Mouse (Mus musculus) intestine, embryonic 16.5 days (tissue): ENCODE measurements around the gene Cox7a2l. TPM values are rescaled to one million over a fixed set of nuclear protein-coding genes. Genes with fewer than 3 reads are reported as not detected.

ENCODE experiments used
- ATAC-seq: fragments of 200-750 bp; cut with Nextera tagmentation; 2 replicates; pipeline ENCODE4 v1.8.0; 2017; ENCODE audit warnings: moderate TSS enrichment, moderate library complexity
- H3K27ac ChIP-seq: fragments of 300-500 bp; sonication (generic); 2 replicates; pipeline ENCODE4 v1.5.1; 2014; ENCODE audit warnings: mild to moderate bottlenecking, low read length
- H3K27me3 ChIP-seq: fragments of 300-500 bp; sonication (generic); replicated peaks from 2 replicates; pipeline ENCODE4 v1.6.1; 2014; ENCODE audit warnings: low read length, control low read depth, mixed read lengths; ENCODE audit not compliant: control insufficient read depth, insufficient read depth
- H3K36me3 ChIP-seq: fragments of 300-500 bp; sonication (generic); 2 replicates; pipeline ENCODE4 v1.6.1; 2014; ENCODE audit warnings: low read length, control low read depth; ENCODE audit not compliant: control insufficient read depth, insufficient read depth
- H3K4me1 ChIP-seq: fragments of 300-500 bp; sonication (generic); 2 replicates; pipeline ENCODE4 v1.6.1; 2014; ENCODE audit warnings: low read length, control low read depth, mixed read lengths; ENCODE audit not compliant: control insufficient read depth, insufficient read depth
- H3K4me2 ChIP-seq: fragments of 300-500 bp; sonication (generic); 2 replicates; pipeline ENCODE4 v1.6.1; 2014; ENCODE audit warnings: low read depth, low read length, control low read depth
- H3K4me3 ChIP-seq: fragments of 300-500 bp; sonication (generic); 2 replicates; pipeline ENCODE4 v1.5.1; 2014; ENCODE audit warnings: mild to moderate bottlenecking, low read length
- H3K9ac ChIP-seq: fragments of 300-500 bp; sonication (generic); 2 replicates; pipeline ENCODE4 v1.6.1; 2014; ENCODE audit warnings: low read depth, low read length
- H3K9me3 ChIP-seq: fragments of 300-500 bp; sonication (generic); 2 replicates; pipeline ENCODE4 v1.6.1; 2016; ENCODE audit warnings: low read length, control low read depth; ENCODE audit not compliant: control insufficient read depth
- WGBS: fragments of 180-500 bp; shearing (Covaris S2); extraction: QIAGEN DNeasy Blood & Tissue Kit; methylation state at CpG from one replicate; pipeline ENCODE4 v1.1.7; 2014; 5-methylcytosine and 5-hydroxymethylcytosine counted together
- polyA plus RNA-seq: library from polyadenylated mRNA; unstranded; fragments of >200 nt; fragmentation: Nextera tagmentation; extraction: Ambion mirVana; gene quantifications from 2 replicates; pipeline ENCODE4 v1.2.1, GENCODE M21; 2015

Cox7a2l gene
- polyA plus RNA-seq, 1 experiment from 2014 or later: 189 TPM

DNA sequence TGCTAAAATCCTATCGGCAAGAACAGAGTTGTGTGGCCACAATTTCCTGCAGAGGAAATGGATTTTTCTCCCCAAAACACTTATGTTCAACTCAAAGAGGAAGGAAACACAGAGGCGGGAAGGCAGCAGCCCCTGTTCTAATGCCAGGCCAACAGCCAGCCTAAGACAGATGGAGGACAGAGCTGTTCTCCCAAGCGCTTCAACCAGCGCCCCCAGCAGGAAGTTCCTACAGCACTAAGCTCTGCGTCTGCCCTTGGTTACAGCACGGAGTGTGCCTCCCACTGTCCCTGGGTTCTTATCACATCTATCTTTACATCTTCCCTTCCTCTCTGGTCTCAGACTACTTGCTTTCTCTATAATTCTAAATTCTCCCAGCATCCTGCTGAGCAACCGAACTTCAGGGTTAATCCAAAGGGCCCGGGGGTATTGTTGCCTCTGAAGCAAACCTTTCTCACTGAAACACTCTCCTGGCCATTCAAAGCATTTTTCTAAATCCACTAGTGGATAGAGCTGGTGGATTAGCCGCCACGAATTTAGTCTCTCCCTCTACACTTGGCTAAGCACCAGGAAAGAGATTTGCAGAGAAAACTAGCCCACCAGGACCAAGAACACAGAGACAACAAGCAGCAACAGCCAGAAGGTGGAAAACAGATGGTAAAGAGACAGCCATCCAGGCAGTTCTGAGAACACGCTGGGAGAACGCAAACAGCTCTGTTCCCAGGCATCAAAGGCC lies 31.5 kb upstream of the Cox7a2l start:
- Histone ChIP-seq H3K27ac (no peak overlapping the region), H3K36me3 (no peaks in the 10 kb centered on the region), H3K27me3 (peaks cover 5% of the 10 kb centered on the region; the same call in 1 of the 2 replicates), H3K4me1 (peaks cover 5% of the 10 kb centered on the region), H3K9me3 (no peaks in the 10 kb centered on the region), H3K4me3 (no peak overlapping the region), H3K9ac (no peak overlapping the region), H3K4me2 (no peak overlapping the region)
- ATAC-seq: no peak
- WGBS: 45% methylated on average over 12 of the region's 12 CpGs

DNA sequence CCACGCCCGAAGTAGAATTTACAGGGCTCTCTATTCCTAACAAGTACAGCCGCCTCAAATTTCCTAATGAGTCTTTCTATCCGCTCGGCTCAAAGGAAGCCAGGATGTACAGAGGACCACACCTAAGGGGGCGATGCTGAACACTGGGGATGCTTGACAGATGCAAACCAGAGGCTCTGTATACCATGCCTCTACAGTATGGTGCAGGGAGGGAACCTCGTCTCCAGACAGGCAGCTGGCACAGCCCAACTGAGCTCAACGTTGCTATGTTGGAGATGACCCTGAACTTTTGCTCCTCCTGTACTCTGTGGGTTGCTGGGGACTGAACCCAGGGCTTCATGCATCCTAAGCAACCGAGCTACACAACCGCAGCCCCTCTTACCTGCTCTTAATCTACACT lies 30.0 kb upstream of the Cox7a2l start:
- H3K36me3 ChIP-seq: no peaks in the 10 kb centered on the region
- no peaks in the 10 kb centered on the region for H3K9me3 ChIP-seq
- H3K4me1 ChIP-seq: peaks cover 5% of the 10 kb centered on the region
- WGBS: 53% methylated on average over 10 of the region's 10 CpGs
- H3K27me3 ChIP-seq: peaks cover 5% of the 10 kb centered on the region; the same call in 1 of the 2 replicates
- ATAC-seq: no peak
- no peak overlapping the region for H3K27ac ChIP-seq
- H3K4me2 ChIP-seq: no peak overlapping the region
- no peak overlapping the region for H3K9ac ChIP-seq
- H3K4me3 ChIP-seq: no peak overlapping the region

- Histone ChIP-seq H3K36me3 (no peaks in the 10 kb centered on the region), H3K9ac (peak overlapping the region; percentile 41), H3K4me2 (peak overlapping the region; percentile 56), H3K27me3 (peaks cover 5% of the 10 kb centered on the region; the same call in 1 of the 2 replicates), H3K4me1 (peaks cover 5% of the 10 kb centered on the region), H3K27ac (no peak overlapping the region), H3K9me3 (no peaks in the 10 kb centered on the region), H3K4me3 (peak overlapping the region; percentile 41)
- no peak for ATAC-seq
- WGBS: 11% methylated on average over 35 of the region's 35 CpGs
These were observed 28.9 kb upstream of the Cox7a2l start for GRCm38 (mm10) chr17:83545756-83546742.

- WGBS: 65% methylated on average over 6 of the region's 6 CpGs
- no peaks in the 10 kb centered on the region for H3K36me3 ChIP-seq
- ATAC-seq: no peak
These were observed 28.1 kb upstream of the Cox7a2l start for GRCm38 (mm10) chr17:83545259-83545658.

DNA sequence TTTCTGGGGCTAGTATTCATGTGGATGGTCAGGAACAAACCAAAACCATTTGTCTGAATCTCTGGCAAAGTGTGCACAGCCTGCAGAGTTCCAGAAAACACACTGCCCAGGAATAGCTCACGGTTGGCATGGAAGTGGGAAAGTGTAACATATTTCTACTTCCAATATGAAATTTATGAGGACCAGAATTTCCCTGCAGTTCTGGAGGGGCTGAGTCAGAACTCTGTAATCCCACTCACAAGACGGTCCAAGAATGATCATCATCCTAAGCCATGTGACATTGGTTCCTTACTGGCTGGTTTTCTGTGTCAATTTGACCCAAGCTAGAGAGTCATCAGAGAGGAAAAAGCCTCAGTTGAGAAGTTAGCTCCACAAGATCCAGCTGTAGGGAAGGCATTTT lies 25.3 kb upstream of the Cox7a2l start:
- Histone ChIP-seq H3K27ac (no peak overlapping the region), H3K36me3 (no peaks in the 10 kb centered on the region), H3K9me3 (no peaks in the 10 kb centered on the region), H3K9ac (no peak overlapping the region), H3K27me3 (peaks cover 2% of the 10 kb centered on the region; the same call in 1 of the 2 replicates), H3K4me3 (no peak overlapping the region), H3K4me1 (peaks cover 5% of the 10 kb centered on the region), H3K4me2 (no peak overlapping the region)
- no peak for ATAC-seq
- WGBS: 76% methylated on average over 2 of the region's 2 CpGs

More at GRCm38 (mm10) chr17:83545259-83545658, 28.1 kb upstream of the Cox7a2l start:
- no peak overlapping the region for H3K9ac ChIP-seq
- H3K27ac ChIP-seq: no peak overlapping the region
- H3K4me2 ChIP-seq: peak overlapping the region; percentile 56; the same call in 1 of the 2 replicates
- H3K4me1 ChIP-seq: peaks cover 5% of the 10 kb centered on the region
- H3K9me3 ChIP-seq: no peaks in the 10 kb centered on the region
- H3K27me3 ChIP-seq: peaks cover 5% of the 10 kb centered on the region; the same call in 1 of the 2 replicates
- H3K4me3 ChIP-seq: no peak overlapping the region; the same call in 1 of the 2 replicates

DNA sequence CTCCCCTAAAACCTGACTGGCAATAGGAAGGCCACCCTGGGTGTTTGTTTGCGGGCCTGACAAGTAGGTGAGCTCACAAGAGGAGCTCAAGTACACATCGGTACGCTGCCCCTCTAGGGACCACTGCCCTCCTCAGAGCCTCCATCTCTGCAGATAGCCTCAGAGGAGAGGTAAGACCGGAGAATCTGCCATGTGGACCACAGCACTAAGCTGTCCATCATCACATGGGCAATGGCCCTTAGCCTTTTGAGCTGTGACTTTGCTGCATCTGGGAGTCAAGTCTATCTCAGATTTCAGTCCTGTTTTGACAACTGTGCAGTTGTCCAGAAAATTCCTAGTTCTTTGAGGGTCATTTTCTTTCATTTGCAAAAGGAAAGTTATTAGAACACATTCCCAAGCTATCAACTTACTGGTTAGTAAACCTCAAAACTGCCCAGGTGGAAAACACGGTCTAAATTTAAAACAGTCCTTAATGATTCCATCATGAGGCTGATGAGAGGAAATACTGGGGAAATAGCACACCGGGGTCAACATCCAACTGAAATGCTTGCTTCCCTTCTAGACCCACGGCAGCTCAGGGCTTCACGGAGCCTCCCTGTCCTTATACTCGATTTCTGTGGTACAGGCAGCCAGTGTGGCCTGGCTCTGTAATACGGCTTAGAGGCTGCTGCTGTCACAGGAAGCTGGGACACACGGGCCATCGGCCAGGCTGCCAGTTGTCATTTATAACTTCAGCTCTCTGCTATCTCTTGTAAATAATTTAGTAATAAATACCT lies 22.3 kb upstream of the Cox7a2l start:
- Histone ChIP-seq H3K27me3 (no peaks in the 10 kb centered on the region), H3K9me3 (no peaks in the 10 kb centered on the region), H3K36me3 (no peaks in the 10 kb centered on the region), H3K4me3 (no peak overlapping the region), H3K27ac (no peak overlapping the region), H3K4me1 (no peaks in the 10 kb centered on the region), H3K4me2 (no peak overlapping the region), H3K9ac (no peak overlapping the region)
- ATAC-seq: no peak
- WGBS: 65% methylated on average over 12 of the region's 12 CpGs

DNA sequence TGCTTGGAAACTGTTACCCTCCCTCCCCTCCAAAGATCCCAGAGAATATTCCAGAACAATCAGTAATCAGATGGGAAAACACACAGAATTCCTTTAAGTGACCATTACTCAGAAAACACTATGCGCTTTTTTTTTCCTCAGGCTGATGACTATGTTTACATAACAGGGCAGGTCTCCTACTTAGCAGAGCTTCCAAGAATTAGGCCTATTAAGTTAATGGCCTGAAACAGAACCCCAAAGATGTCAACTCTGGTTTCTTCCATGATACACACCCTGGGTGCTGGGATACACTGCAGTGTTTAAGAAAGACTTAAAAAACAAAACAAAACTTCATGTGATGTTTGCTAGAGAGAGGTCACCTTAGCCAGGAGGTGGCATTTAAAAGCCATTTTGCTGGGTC lies 21.6 kb upstream of the Cox7a2l start:
- H3K4me2 ChIP-seq: no peak overlapping the region
- H3K9me3 ChIP-seq: no peaks in the 10 kb centered on the region
- WGBS: 46% methylated on average over 1 of the region's 1 CpGs
- H3K4me3 ChIP-seq: no peak overlapping the region
- no peak for ATAC-seq
- H3K36me3 ChIP-seq: no peaks in the 10 kb centered on the region
- no peak overlapping the region for H3K9ac ChIP-seq
- H3K27me3 ChIP-seq: no peaks in the 10 kb centered on the region
- H3K27ac ChIP-seq: no peak overlapping the region
- H3K4me1 ChIP-seq: no peaks in the 10 kb centered on the region

DNA sequence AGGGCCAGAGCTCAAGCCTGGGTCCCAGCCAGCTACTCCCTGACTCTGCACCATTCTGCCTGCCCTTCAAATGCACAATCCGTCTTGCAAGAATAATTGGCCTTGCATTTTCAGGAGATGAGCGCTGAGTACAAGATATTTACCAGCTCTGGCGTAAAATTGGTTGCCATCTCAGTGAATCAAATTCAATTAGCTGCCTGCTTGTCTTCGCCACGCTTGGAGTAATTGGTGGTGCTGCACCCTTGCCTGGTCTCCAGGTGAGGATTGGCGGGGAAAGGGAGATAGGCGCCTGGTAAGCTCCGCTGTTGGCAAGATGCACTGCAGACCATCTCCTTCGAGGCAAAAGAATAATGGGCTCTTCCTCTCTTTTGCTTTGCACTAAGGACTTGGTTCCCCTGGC lies 21.0 kb upstream of the Cox7a2l start:
- Histone ChIP-seq H3K4me2 (no peak overlapping the region), H3K9ac (no peak overlapping the region), H3K27me3 (no peaks in the 10 kb centered on the region), H3K9me3 (no peaks in the 10 kb centered on the region), H3K27ac (no peak overlapping the region), H3K4me3 (no peak overlapping the region), H3K4me1 (no peaks in the 10 kb centered on the region), H3K36me3 (no peaks in the 10 kb centered on the region)
- ATAC-seq: no peak
- WGBS: 63% methylated on average over 9 of the region's 9 CpGs

GRCm38 (mm10) chr17:83533150-83533549 lies 16.0 kb upstream of the Cox7a2l start:
- no peak overlapping the region for H3K27ac ChIP-seq
- WGBS: 47% methylated on average over 9 of the region's 9 CpGs
- no peaks in the 10 kb centered on the region for H3K36me3 ChIP-seq
- no peaks in the 10 kb centered on the region for H3K9me3 ChIP-seq
- H3K4me1 ChIP-seq: 0 out of 2 replicates have a peak, but pooled peaks cover under 1% of the 10 kb centered on the region
- no peak overlapping the region for H3K9ac ChIP-seq
- no peak for ATAC-seq
- H3K4me3 ChIP-seq: no peak overlapping the region
- no peak overlapping the region for H3K4me2 ChIP-seq
- H3K27me3 ChIP-seq: no peaks in the 10 kb centered on the region
